Mouse (Mus musculus) stomach, embryonic 15.5 days (tissue): ENCODE measurements around the gene Peli1. TPM values are rescaled to one million over a fixed set of nuclear protein-coding genes. Genes with fewer than 3 reads are reported as not detected.

Source experiments
- ATAC-seq: fragments of 200-750 bp; cut with Nextera tagmentation; 2 replicates; pipeline ENCODE4 v1.8.0; 2017; ENCODE audit warnings: low read depth, moderate number of reproducible peaks, moderate TSS enrichment; ENCODE audit not compliant: insufficient read depth, low FRiP score
- H3K27ac ChIP-seq: fragments of 300-500 bp; sonication (generic); 2 replicates; pipeline ENCODE4 v1.5.1; 2015; ENCODE audit warnings: mild to moderate bottlenecking, inconsistent platforms
- H3K27me3 ChIP-seq: fragments of 300-500 bp; sonication (generic); replicated peaks from 2 replicates; pipeline ENCODE4 v1.6.1; 2015; ENCODE audit warnings: inconsistent platforms
- H3K36me3 ChIP-seq: fragments of 300-500 bp; sonication (generic); 2 replicates; pipeline ENCODE4 v1.6.1; 2015; ENCODE audit warnings: inconsistent platforms
- H3K4me1 ChIP-seq: fragments of 300-500 bp; sonication (generic); 2 replicates; pipeline ENCODE4 v1.6.1; 2015; ENCODE audit warnings: inconsistent platforms
- H3K4me2 ChIP-seq: fragments of 300-500 bp; sonication (generic); 2 replicates; pipeline ENCODE4 v1.6.1; 2015; ENCODE audit warnings: mild to moderate bottlenecking, inconsistent platforms
- H3K4me3 ChIP-seq: fragments of 300-500 bp; sonication (generic); replicated peaks from 2 replicates; pipeline ENCODE4 v1.5.1; 2015; ENCODE audit warnings: inconsistent platforms
- H3K9ac ChIP-seq: fragments of 300-500 bp; sonication (generic); 2 replicates; pipeline ENCODE4 v1.6.1; 2015; ENCODE audit warnings: inconsistent platforms
- H3K9me3 ChIP-seq: fragments of 300-500 bp; sonication (generic); 2 replicates; pipeline ENCODE4 v1.6.1; 2016; ENCODE audit warnings: inconsistent platforms
- WGBS: fragments of 180-500 bp; shearing (Covaris S2); methylation state at CpG from one replicate; pipeline ENCODE4 v1.1.7; 2015; 5-methylcytosine and 5-hydroxymethylcytosine counted together
- polyA plus RNA-seq: library from polyadenylated mRNA; unstranded; fragments of >200 nt; fragmentation: Nextera tagmentation; extraction: Ambion mirVana; gene quantifications from 2 replicates; pipeline ENCODE4 v1.2.1, GENCODE M21; 2015

The Peli1 gene
- polyA plus RNA-seq, 1 experiment from 2014 or later, result 33.8 TPM

DNA sequence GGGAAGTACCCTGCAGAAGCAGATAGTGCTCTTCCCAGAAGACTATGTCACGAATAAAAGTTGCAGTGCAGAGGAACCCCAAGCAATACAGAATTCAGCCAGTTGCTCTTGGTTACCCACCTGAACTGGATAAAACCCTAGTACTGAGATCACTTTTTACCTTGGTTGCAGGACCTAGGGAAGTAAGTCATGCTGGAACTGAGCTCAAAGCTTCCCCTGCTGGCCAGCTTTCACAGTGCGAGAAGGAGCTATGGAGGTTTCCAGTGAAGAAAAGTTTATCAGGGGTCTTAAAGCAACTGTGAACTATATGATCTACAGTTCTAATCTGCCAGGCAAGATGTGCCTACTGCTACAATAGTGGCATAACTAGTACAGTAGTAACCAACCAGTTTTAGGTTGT lies 5.5 kb downstream of the Peli1 start:
- H3K9me3 ChIP-seq, result no peaks in the 10 kb centered on the region
- H3K4me2 ChIP-seq, result no peak overlapping the region
- no peak for ATAC-seq
- no peaks in the 10 kb centered on the region for H3K36me3 ChIP-seq
- H3K9ac ChIP-seq, result no peak overlapping the region
- peaks cover 2% of the 10 kb centered on the region; the same call in 1 of the 2 replicates for H3K4me1 ChIP-seq
- H3K27me3 ChIP-seq, result no peaks in the 10 kb centered on the region
- WGBS, result 92% methylated on average over 2 of the region's 2 CpGs
- no peak overlapping the region for H3K4me3 ChIP-seq
- no peak overlapping the region for H3K27ac ChIP-seq

DNA sequence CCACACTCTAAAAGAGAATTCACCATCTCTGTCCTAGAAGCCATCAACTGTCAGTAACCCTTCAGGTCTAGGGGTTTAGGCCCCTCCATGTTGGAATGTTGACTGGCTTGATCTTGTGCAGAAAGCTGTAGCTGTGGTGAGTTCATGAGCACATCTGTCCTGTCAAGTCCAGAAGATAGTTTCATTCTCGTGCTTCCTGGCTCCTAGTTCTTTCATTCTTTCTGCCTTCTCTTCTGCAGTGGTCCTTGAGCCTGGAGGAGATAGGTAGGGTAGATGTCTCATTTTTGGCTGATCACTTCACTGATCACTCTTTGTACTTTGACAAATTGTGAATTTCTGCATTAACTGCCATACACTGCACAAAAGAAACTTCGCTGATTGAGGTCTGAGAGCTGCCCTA lies 7.4 kb downstream of the Peli1 start:
- H3K4me1 ChIP-seq, result peaks cover under 1% of the 10 kb centered on the region; the same call in 1 of the 2 replicates
- H3K4me3 ChIP-seq, result no peak overlapping the region
- no peak for ATAC-seq
- 78% methylated on average over 2 of the region's 2 CpGs for WGBS
- no peak overlapping the region for H3K27ac ChIP-seq
- no peak overlapping the region for H3K4me2 ChIP-seq
- no peaks in the 10 kb centered on the region for H3K36me3 ChIP-seq
- H3K27me3 ChIP-seq, result no peaks in the 10 kb centered on the region
- no peak overlapping the region for H3K9ac ChIP-seq
- no peaks in the 10 kb centered on the region for H3K9me3 ChIP-seq

GRCm38 (mm10) chr11:21100704-21101103 lies 9.6 kb downstream of the Peli1 start:
- H3K36me3 ChIP-seq, result no peaks in the 10 kb centered on the region
- no peaks in the 10 kb centered on the region for H3K9me3 ChIP-seq
- no peak overlapping the region for H3K9ac ChIP-seq
- no peak overlapping the region for H3K4me3 ChIP-seq
- 0 out of 2 replicates have a peak, but pooled peaks cover 3% of the 10 kb centered on the region for H3K4me1 ChIP-seq
- H3K4me2 ChIP-seq, result no peak overlapping the region
- H3K27me3 ChIP-seq, result no peaks in the 10 kb centered on the region
- no peak for ATAC-seq
- H3K27ac ChIP-seq, result no peak overlapping the region
- 100% methylated on average over 1 of the region's 1 CpGs for WGBS

DNA sequence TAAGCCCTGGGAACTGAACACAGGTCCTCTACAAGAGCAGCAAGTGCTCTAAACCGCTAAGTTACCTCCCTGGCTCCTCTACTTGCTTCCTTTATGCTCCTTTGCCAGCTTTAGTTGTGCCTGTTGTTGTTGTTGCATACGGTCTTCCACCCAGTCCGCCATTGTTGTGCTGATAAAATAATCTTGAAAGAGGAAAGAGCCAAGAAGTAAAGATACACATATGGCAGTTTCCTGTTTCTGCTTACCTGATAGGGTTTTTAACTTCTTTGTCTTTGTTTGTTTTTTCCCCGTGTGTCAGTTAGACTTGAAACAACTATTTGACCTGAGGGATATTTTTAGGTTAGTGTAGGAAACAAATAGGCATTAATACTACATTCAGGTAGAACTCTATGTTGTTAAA lies 10.2 kb downstream of the Peli1 start:
- ATAC-seq, result no peak
- 78% methylated on average over 4 of the region's 4 CpGs for WGBS
- H3K9ac ChIP-seq, result no peak overlapping the region
- no peaks in the 10 kb centered on the region for H3K36me3 ChIP-seq
- H3K27ac ChIP-seq, result no peak overlapping the region
- no peaks in the 10 kb centered on the region for H3K9me3 ChIP-seq
- no peak overlapping the region for H3K4me2 ChIP-seq
- 0 out of 2 replicates have a peak, but pooled peaks cover 3% of the 10 kb centered on the region for H3K4me1 ChIP-seq
- no peaks in the 10 kb centered on the region for H3K27me3 ChIP-seq
- no peak overlapping the region for H3K4me3 ChIP-seq

DNA sequence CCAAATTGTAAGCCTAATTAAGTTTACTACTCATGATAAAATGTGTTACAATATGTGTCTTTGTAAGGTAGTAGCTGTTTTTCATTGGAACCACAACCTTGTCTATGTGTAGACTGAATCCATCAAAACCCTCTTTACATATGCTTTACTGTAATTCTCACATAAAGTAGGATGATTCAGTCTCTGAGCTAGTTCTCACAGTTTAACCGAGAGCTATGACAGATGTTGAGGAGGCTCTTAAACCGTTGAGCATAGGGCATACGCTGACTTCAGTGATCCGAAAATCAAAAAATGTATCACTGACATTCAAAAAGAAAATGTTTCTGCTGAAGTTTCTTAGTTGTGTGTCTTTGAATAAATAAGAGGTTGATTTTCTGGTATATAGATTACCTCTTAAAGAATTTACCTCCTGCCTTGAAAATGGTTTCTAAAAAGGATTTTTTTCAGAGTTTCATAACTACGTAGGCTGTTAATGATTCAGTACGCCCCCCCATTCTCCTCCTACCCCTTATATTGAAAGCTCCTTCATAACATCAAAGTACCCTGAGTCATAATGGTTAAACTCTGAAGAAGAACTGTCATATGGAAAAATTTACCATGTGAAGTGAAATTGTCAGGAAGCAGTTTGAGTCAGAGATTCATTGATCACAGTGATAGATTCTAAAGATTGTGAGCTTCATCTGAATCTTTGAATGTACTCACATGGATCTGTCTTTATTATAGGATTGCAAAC lies 11.3 kb downstream of the Peli1 start:
- no peak for ATAC-seq
- no peaks in the 10 kb centered on the region for H3K9me3 ChIP-seq
- H3K4me2 ChIP-seq, result no peak overlapping the region
- H3K4me1 ChIP-seq, result 0 out of 2 replicates have a peak, but pooled peaks cover 3% of the 10 kb centered on the region
- H3K9ac ChIP-seq, result no peak overlapping the region
- peaks cover 4% of the 10 kb centered on the region; the same call in 1 of the 2 replicates for H3K36me3 ChIP-seq
- H3K27ac ChIP-seq, result no peak overlapping the region
- 83% methylated on average over 6 of the region's 6 CpGs for WGBS
- H3K4me3 ChIP-seq, result no peak overlapping the region
- H3K27me3 ChIP-seq, result no peaks in the 10 kb centered on the region

- 63% methylated on average over 2 of the region's 2 CpGs for WGBS
- peaks cover 4% of the 10 kb centered on the region; the same call in 1 of the 2 replicates for H3K36me3 ChIP-seq
- no peak overlapping the region for H3K4me3 ChIP-seq
- 0 out of 2 replicates have a peak, but pooled peaks cover 3% of the 10 kb centered on the region for H3K4me1 ChIP-seq
- no peaks in the 10 kb centered on the region for H3K9me3 ChIP-seq
- no peaks in the 10 kb centered on the region for H3K27me3 ChIP-seq
- H3K9ac ChIP-seq, result no peak overlapping the region
- no peak for ATAC-seq
- H3K27ac ChIP-seq, result no peak overlapping the region
- H3K4me2 ChIP-seq, result no peak overlapping the region
These were observed 12.1 kb downstream of the Peli1 start for GRCm38 (mm10) chr11:21103186-21103585.

GRCm38 (mm10) chr11:21105393-21105792 lies 14.3 kb downstream of the Peli1 start:
- H3K4me3 ChIP-seq, result no peak overlapping the region
- H3K4me2 ChIP-seq, result no peak overlapping the region
- H3K36me3 ChIP-seq, result peaks cover 4% of the 10 kb centered on the region; the same call in 1 of the 2 replicates
- no peak overlapping the region for H3K9ac ChIP-seq
- H3K9me3 ChIP-seq, result no peaks in the 10 kb centered on the region
- no peak for ATAC-seq
- H3K4me1 ChIP-seq, result 0 out of 2 replicates have a peak, but pooled peaks cover 3% of the 10 kb centered on the region
- 63% methylated on average over 1 of the region's 1 CpGs for WGBS
- H3K27ac ChIP-seq, result no peak overlapping the region
- no peaks in the 10 kb centered on the region for H3K27me3 ChIP-seq

- ATAC-seq, result no peak
- Histone ChIP-seq H3K27ac (no peak overlapping the region), H3K4me1 (0 out of 2 replicates have a peak, but pooled peaks cover 3% of the 10 kb centered on the region), H3K4me3 (no peak overlapping the region), H3K4me2 (no peak overlapping the region), H3K36me3 (peaks cover 4% of the 10 kb centered on the region; the same call in 1 of the 2 replicates), H3K9me3 (no peaks in the 10 kb centered on the region), H3K27me3 (no peaks in the 10 kb centered on the region), H3K9ac (no peak overlapping the region)
- WGBS, result 95% methylated on average over 1 of the region's 1 CpGs
These were observed 16.0 kb downstream of the Peli1 start for GRCm38 (mm10) chr11:21107120-21107519.

- Histone ChIP-seq H3K36me3 (peaks cover 4% of the 10 kb centered on the region; the same call in 1 of the 2 replicates), H3K9ac (no peak overlapping the region), H3K4me3 (no peak overlapping the region), H3K27me3 (no peaks in the 10 kb centered on the region), H3K27ac (no peak overlapping the region), H3K4me1 (0 out of 2 replicates have a peak, but pooled peaks cover 3% of the 10 kb centered on the region), H3K9me3 (no peaks in the 10 kb centered on the region), H3K4me2 (no peak overlapping the region)
- ATAC-seq, result no peak
- 84% methylated on average over 2 of the region's 2 CpGs for WGBS
These were observed 18.2 kb downstream of the Peli1 start for GRCm38 (mm10) chr11:21109279-21109678.

DNA sequence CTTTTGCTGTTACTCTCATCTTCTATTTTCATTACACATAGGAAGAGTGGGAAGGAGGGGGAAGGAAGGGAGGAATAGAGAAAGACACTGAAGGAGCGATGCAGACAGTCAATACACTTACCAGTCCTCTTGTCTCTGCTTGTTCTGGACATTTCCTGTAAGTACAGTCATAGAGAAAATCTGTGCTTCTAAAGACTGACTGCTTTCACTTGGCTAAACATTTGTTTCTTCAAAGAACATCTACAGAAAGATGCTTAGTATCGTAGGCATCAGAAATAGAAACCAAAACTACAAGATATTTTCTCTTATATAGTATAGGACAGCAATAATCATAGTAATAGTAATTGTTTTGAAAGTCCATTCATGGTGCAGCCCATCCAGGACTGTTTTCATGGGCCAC lies 23.4 kb downstream of the Peli1 start:
- no peaks in the 10 kb centered on the region for H3K4me1 ChIP-seq
- H3K4me3 ChIP-seq, result no peak overlapping the region
- H3K4me2 ChIP-seq, result no peak overlapping the region
- no peak for ATAC-seq
- no peaks in the 10 kb centered on the region for H3K27me3 ChIP-seq
- WGBS, result 83% methylated on average over 2 of the region's 2 CpGs
- H3K9me3 ChIP-seq, result no peaks in the 10 kb centered on the region
- H3K27ac ChIP-seq, result no peak overlapping the region
- H3K9ac ChIP-seq, result no peak overlapping the region
- H3K36me3 ChIP-seq, result no peaks in the 10 kb centered on the region

- Histone ChIP-seq H3K27ac (no peak overlapping the region), H3K27me3 (no peaks in the 10 kb centered on the region)
- ATAC-seq, result no peak
These were observed 24.7 kb downstream of the Peli1 start for GRCm38 (mm10) chr11:21115804-21116203.

GRCm38 (mm10) chr11:21116623-21117295 lies 25.7 kb downstream of the Peli1 start:
- no peak overlapping the region for H3K4me2 ChIP-seq
- no peaks in the 10 kb centered on the region for H3K9me3 ChIP-seq
- H3K36me3 ChIP-seq, result no peaks in the 10 kb centered on the region
- no peak overlapping the region for H3K4me3 ChIP-seq
- no peaks in the 10 kb centered on the region for H3K4me1 ChIP-seq
- no peak overlapping the region for H3K9ac ChIP-seq
- H3K27ac ChIP-seq, result no peak overlapping the region
- ATAC-seq, result no peak; the same call in 1 of the 2 replicates
- WGBS, result 75% methylated on average over 3 of the region's 3 CpGs
- H3K27me3 ChIP-seq, result no peaks in the 10 kb centered on the region

More at GRCm38 (mm10) chr11:21115804-21116203, 24.7 kb downstream of the Peli1 start:
- Histone ChIP-seq H3K9ac (no peak overlapping the region), H3K36me3 (no peaks in the 10 kb centered on the region), H3K4me1 (no peaks in the 10 kb centered on the region), H3K4me3 (no peak overlapping the region), H3K4me2 (no peak overlapping the region), H3K9me3 (no peaks in the 10 kb centered on the region)
